8 mouse cellular contexts compared by ENCODE assay signal in the genomic region with DNA sequence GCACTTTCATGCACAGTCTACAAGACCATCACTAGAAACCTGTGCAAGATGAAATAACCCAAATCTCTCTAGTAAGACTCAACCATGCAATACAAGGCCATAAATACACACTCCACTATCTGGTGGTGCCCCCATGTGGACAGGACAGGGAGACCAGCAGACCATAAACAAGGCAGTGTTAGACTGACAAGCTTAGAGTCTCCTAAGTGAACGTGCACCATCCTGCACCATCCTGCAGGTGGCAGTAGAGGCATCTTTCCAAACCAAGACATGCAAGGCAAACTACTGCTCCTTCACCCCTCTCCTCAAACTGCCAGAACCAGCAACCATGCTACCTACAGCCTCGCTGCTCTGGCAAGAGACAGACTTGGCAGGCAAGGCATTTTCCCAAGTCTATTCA. TPM values are rescaled to one million over a fixed set of nuclear protein-coding genes. Genes with fewer than 3 reads are reported as not detected.
DNase-seq lines count a peak whose midpoint lies in the region; ATAC-seq and TF ChIP-seq lines count a peak whose summit lies in the region.

No protein-coding gene starts in this region.

- peak; percentile 80 for ATAC-seq in erythroid progenitor cell, adult 5-6 weeks (replicated peaks; ENCODE audit: low FRiP score, poor library complexity, severe bottlenecking)
- 0 out of 2 replicates have a peak, but pooled peaks have one; percentile 14 for ATAC-seq in heart, embryonic 16.5 days (replicated peaks; ENCODE audit: extremely low read depth, insufficient read depth, low FRiP score)
- ATAC-seq in liver, embryonic 14.5 days (ENCODE audit: insufficient read depth) = peak; percentile 64
- peak; percentile 43; the same call in 1 of the 2 replicates for ATAC-seq in neural tube, embryonic 13.5 days (ENCODE audit: low read depth)

- no peak for TF ChIP-seq EP300 in liver, embryonic 14.5 days (IDR thresholded peaks at IDR 0.05; ENCODE audit: low read depth)

- peak; percentile 85 for DNase-seq in CD4-positive, CD25-positive, alpha-beta regulatory T cell, adult 2 months (ENCODE audit: low read depth, low spot score)
- peak; percentile 93 for DNase-seq in brain, embryonic 14.5 days (ENCODE audit: low read depth)
- peak; percentile 83 to 86 for DNase-seq in kidney, postnatal 25 days
- peak; percentile 60 to 65 (median 63) for DNase-seq in liver, embryonic 14.5 days (ENCODE audit: low read depth in 3 of 3, low spot score in 3 of 3)

- peak; percentile 91 for TF ChIP-seq CTCF in brain, embryonic 14.5 days (IDR thresholded peaks at IDR 0.05; ENCODE audit: borderline replicate concordance, extremely low read depth, insufficient read depth, insufficient read length)
- TF ChIP-seq CTCF in liver, embryonic 14.5 days (IDR thresholded peaks at IDR 0.05; ENCODE audit: low read depth) = peak; percentile 97
- peak; percentile 87; the same call in 1 of the 2 replicates for TF ChIP-seq CTCF in testis, adult 2 months (IDR thresholded peaks at IDR 0.05; ENCODE audit: control insufficient read depth, insufficient read depth, insufficient replicate concordance, low read depth, low read length)

- no peak overlapping the region for H3K4me2 ChIP-seq in heart, embryonic 16.5 days (ENCODE audit: low read depth, low read length)
- H3K4me2 ChIP-seq in liver, embryonic 14.5 days (ENCODE audit: low read depth) = no peak overlapping the region
- H3K4me2 ChIP-seq in neural tube, embryonic 13.5 days = no peak overlapping the region

- no peaks in the 10 kb centered on the region for H3K27me3 ChIP-seq in heart, embryonic 16.5 days (ENCODE audit: control insufficient read depth, insufficient read depth, low read length)
- no peaks in the 10 kb centered on the region for H3K27me3 ChIP-seq in liver, embryonic 14.5 days (ENCODE audit: control insufficient read depth, insufficient read depth, low read length)
- no peaks in the 10 kb centered on the region for H3K27me3 ChIP-seq in neural tube, embryonic 13.5 days
- no peaks in the 10 kb centered on the region for H3K27me3 ChIP-seq in testis, adult 2 months (ENCODE audit: control insufficient read depth, insufficient read depth, low read length)

- H3K36me3 ChIP-seq in heart, embryonic 16.5 days (ENCODE audit: control insufficient read depth, insufficient read depth) = peaks cover 43% of the 10 kb centered on the region
- H3K36me3 ChIP-seq in liver, embryonic 14.5 days (replicated peaks; ENCODE audit: control insufficient read depth, insufficient read depth, low read depth) = peaks cover 84% of the 10 kb centered on the region
- peaks cover 83% of the 10 kb centered on the region for H3K36me3 ChIP-seq in neural tube, embryonic 13.5 days
- H3K36me3 ChIP-seq in testis, adult 2 months (ENCODE audit: control insufficient read depth, insufficient read depth, low read length) = peaks cover 3% of the 10 kb centered on the region

- no peak overlapping the region for H3K9ac ChIP-seq in heart, embryonic 16.5 days (ENCODE audit: low read length)
- no peak overlapping the region for H3K9ac ChIP-seq in liver, embryonic 14.5 days (replicated peaks)
- H3K9ac ChIP-seq in neural tube, embryonic 13.5 days = no peak overlapping the region

- no peak for TF ChIP-seq POLR2A in brain, embryonic 14.5 days (IDR thresholded peaks at IDR 0.05; ENCODE audit: borderline replicate concordance, extremely low read depth, insufficient read depth, insufficient read length, poor library complexity, severe bottlenecking)
- TF ChIP-seq POLR2A in testis, adult 2 months (IDR thresholded peaks at IDR 0.05; ENCODE audit: control insufficient read depth, low read depth, low read length) = no peak

- H3K4me1 ChIP-seq in heart, embryonic 16.5 days (ENCODE audit: control insufficient read depth, insufficient read depth, low read length) = no peaks in the 10 kb centered on the region
- no peaks in the 10 kb centered on the region for H3K4me1 ChIP-seq in liver, embryonic 14.5 days (replicated peaks; ENCODE audit: control insufficient read depth in 2 of 2, insufficient read depth in 2 of 2, low read length in 1 of 2)
- no peaks in the 10 kb centered on the region for H3K4me1 ChIP-seq in neural tube, embryonic 13.5 days (replicated peaks)
- H3K4me1 ChIP-seq in testis, adult 2 months (ENCODE audit: control insufficient read depth, insufficient read depth, low read length) = no peaks in the 10 kb centered on the region; the same call in 1 of the 2 replicates

- H3K9me3 ChIP-seq in heart, embryonic 16.5 days (replicated peaks; ENCODE audit: control insufficient read depth, low read length) = no peaks in the 10 kb centered on the region
- H3K9me3 ChIP-seq in liver, embryonic 14.5 days (ENCODE audit: control insufficient read depth, low read length) = no peaks in the 10 kb centered on the region
- H3K9me3 ChIP-seq in neural tube, embryonic 13.5 days = no peaks in the 10 kb centered on the region

- no peak overlapping the region for H3K27ac ChIP-seq in heart, embryonic 16.5 days (ENCODE audit: low read length)
- H3K27ac ChIP-seq in liver, embryonic 14.5 days = no peak overlapping the region
- no peak overlapping the region for H3K27ac ChIP-seq in neural tube, embryonic 13.5 days (replicated peaks)
- H3K27ac ChIP-seq in testis, adult 2 months (ENCODE audit: control insufficient read depth, insufficient read depth, low read depth, low read length) = no peak overlapping the region

- WGBS in heart, embryonic 16.5 days = 10% methylated on average over 2 of the region's 2 CpGs
- WGBS in liver, embryonic 14.5 days (ENCODE audit: insufficient replicate concordance) = 9% methylated on average over 2 of the region's 2 CpGs
- 20% methylated on average over 2 of the region's 2 CpGs for WGBS in neural tube, embryonic 13.5 days

- H3K4me3 ChIP-seq in heart, embryonic 16.5 days (ENCODE audit: low read length) = no peak overlapping the region
- no peak overlapping the region for H3K4me3 ChIP-seq in liver, embryonic 14.5 days (ENCODE audit: insufficient read depth in 1 of 2, low read depth in 2 of 2, low read length in 2 of 2)
- H3K4me3 ChIP-seq in neural tube, embryonic 13.5 days = no peak overlapping the region
- peak overlapping the region; percentile 81 for H3K4me3 ChIP-seq in testis, adult 2 months (ENCODE audit: control insufficient read depth, low read depth, low read length)

RNA-seq across cellular contexts. Expression of a gene that starts 24.3 kb away (rescaled TPM):
- 20.9 and 23.2 TPM in 2 replicates for polyA plus RNA-seq in brain, embryonic 14.5 days (2012; rRNA removed)
- total RNA-seq in erythroid progenitor cell, adult 5-6 weeks (2015; ENCODE audit: low replicate concordance) = 32.1 and 35.2 TPM in 2 replicates
- 46.0 and 49.7 TPM in 2 replicates for total RNA-seq in erythroid progenitor cell, adult 5-6 weeks (2017; ENCODE audit: low replicate concordance)
- polyA plus RNA-seq in heart, embryonic 16.5 days (2015; fragmentation: Nextera tagmentation; extraction: Ambion mirVana) = 20.3 and 21.6 TPM in 2 replicates
- polyA plus RNA-seq in liver, embryonic 14.5 days (2012; rRNA removed) = 13.7 and 17.6 TPM in 2 replicates
- 23.3 and 27.8 TPM in 2 replicates for polyA plus RNA-seq in liver, embryonic 14.5 days (2014; fragmentation: Nextera tagmentation; extraction: Ambion mirVana)
- polyA plus RNA-seq in neural tube, embryonic 13.5 days (2015; fragmentation: Nextera tagmentation; extraction: Ambion mirVana) = 21.9 and 22.3 TPM in 2 replicates
- 21.5 and 24.6 TPM in 2 replicates for polyA plus RNA-seq in testis, adult 2 months (2012; rRNA removed)

RNA-seq across cellular contexts. Expression of a gene that starts 30.2 kb away (rescaled TPM):
- 9.0 and 10.3 TPM in 2 replicates for polyA plus RNA-seq in brain, embryonic 14.5 days (2012; rRNA removed)
- total RNA-seq in erythroid progenitor cell, adult 5-6 weeks (2015; ENCODE audit: low replicate concordance) = not detected in 2 replicates
- total RNA-seq in erythroid progenitor cell, adult 5-6 weeks (2017; ENCODE audit: low replicate concordance) = 0.39 and 4.5 TPM in 2 replicates
- 195 and 247 TPM in 2 replicates for polyA plus RNA-seq in heart, embryonic 16.5 days (2015; fragmentation: Nextera tagmentation; extraction: Ambion mirVana)
- polyA plus RNA-seq in liver, embryonic 14.5 days (2012; rRNA removed) = 1.9 and 2.2 TPM in 2 replicates
- polyA plus RNA-seq in liver, embryonic 14.5 days (2014; fragmentation: Nextera tagmentation; extraction: Ambion mirVana) = 0.21 and 0.83 TPM in 2 replicates
- polyA plus RNA-seq in neural tube, embryonic 13.5 days (2015; fragmentation: Nextera tagmentation; extraction: Ambion mirVana) = 26.0 and 60.5 TPM in 2 replicates
- 0.78 and 15.2 TPM in 2 replicates for polyA plus RNA-seq in testis, adult 2 months (2012; rRNA removed)

RNA-seq across cellular contexts. Expression of a gene that starts 58.2 kb away (rescaled TPM):
- 16.0 and 19.5 TPM in 2 replicates for polyA plus RNA-seq in brain, embryonic 14.5 days (2012; rRNA removed)
- total RNA-seq in erythroid progenitor cell, adult 5-6 weeks (2015; ENCODE audit: low replicate concordance) = 465 and 471 TPM in 2 replicates
- 483 and 625 TPM in 2 replicates for total RNA-seq in erythroid progenitor cell, adult 5-6 weeks (2017; ENCODE audit: low replicate concordance)
- polyA plus RNA-seq in heart, embryonic 16.5 days (2015; fragmentation: Nextera tagmentation; extraction: Ambion mirVana) = 17.1 and 19.0 TPM in 2 replicates
- polyA plus RNA-seq in liver, embryonic 14.5 days (2012; rRNA removed) = 71.8 and 83.0 TPM in 2 replicates
- 129 and 144 TPM in 2 replicates for polyA plus RNA-seq in liver, embryonic 14.5 days (2014; fragmentation: Nextera tagmentation; extraction: Ambion mirVana)
- 12.4 and 13.4 TPM in 2 replicates for polyA plus RNA-seq in neural tube, embryonic 13.5 days (2015; fragmentation: Nextera tagmentation; extraction: Ambion mirVana)
- 2.3 and 2.9 TPM in 2 replicates for polyA plus RNA-seq in testis, adult 2 months (2012; rRNA removed)

Comparison
In these comparisons a context has a peak if more than half of its experiments do, and no peak if none do; other contexts are left out.
1. ATAC-seq: peak in every context shown above with its lines; median percentile 80 in erythroid progenitor cell, adult 5-6 weeks; 64 in liver, embryonic 14.5 days; 43 in neural tube, embryonic 13.5 days; 14 in heart, embryonic 16.5 days.